Mouse (Mus musculus): Measurements from ENCODE around the gene Hist1h2bh. TPM values are rescaled to one million over a fixed set of nuclear protein-coding genes. Genes with fewer than 3 reads are reported as not detected.
"Not testable (repeated sequence)": the region's sequence is repeated elsewhere in the genome, so short reads cannot be mapped to it uniquely, and the experiment has no call there.

The Hist1h2bh gene
- polyA plus RNA-seq, 1 experiment from 2014 or later, result 0.94 TPM

DNA sequence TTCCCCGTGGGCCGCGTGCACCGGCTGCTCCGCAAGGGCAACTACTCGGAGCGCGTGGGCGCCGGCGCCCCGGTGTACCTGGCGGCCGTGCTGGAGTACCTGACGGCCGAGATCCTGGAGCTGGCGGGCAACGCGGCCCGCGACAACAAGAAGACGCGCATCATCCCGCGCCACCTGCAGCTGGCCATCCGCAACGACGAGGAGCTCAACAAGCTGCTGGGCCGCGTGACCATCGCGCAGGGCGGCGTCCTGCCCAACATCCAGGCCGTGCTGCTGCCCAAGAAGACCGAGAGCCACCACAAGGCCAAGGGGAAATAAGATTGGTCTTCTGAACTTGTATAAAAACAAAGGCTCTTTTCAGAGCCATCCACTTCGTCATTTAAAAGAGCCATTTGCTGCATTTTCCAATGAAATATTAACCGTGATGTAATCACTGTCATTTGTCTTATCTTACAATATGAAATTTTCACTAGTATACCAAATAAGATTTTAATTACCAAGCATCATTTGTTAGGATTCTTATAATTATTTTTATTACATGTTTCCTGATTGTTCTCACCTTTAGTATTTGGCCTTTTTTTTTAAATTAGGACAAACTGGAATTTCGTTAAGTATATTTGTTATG, 31.5 kb upstream of the Hist1h2bh start:
- H3K9ac ChIP-seq (ENCODE audit: low read depth, low read length), result peak overlapping the region; percentile 60
- H3K9me3 ChIP-seq (ENCODE audit: control insufficient read depth, low read length); ATAC-seq; H3K27me3 ChIP-seq (replicated peaks; ENCODE audit: control insufficient read depth, insufficient read depth, low read length); H3K36me3 ChIP-seq (ENCODE audit: control insufficient read depth, insufficient read depth, low read length): not testable (repeated sequence)
- peak overlapping the region; percentile 93 for H3K27ac ChIP-seq (ENCODE audit: low read length)
- peaks cover 12% of the 10 kb centered on the region; the same call in 1 of the 2 replicates for H3K4me1 ChIP-seq (ENCODE audit: control insufficient read depth, insufficient read depth, low read length)
- 3% methylated on average over 7 of the region's 39 CpGs for WGBS
- peak overlapping the region; percentile 46 for H3K4me2 ChIP-seq (ENCODE audit: low read depth, low read length)
- peak overlapping the region; percentile 36 for H3K4me3 ChIP-seq (ENCODE audit: low read length)

DNA sequence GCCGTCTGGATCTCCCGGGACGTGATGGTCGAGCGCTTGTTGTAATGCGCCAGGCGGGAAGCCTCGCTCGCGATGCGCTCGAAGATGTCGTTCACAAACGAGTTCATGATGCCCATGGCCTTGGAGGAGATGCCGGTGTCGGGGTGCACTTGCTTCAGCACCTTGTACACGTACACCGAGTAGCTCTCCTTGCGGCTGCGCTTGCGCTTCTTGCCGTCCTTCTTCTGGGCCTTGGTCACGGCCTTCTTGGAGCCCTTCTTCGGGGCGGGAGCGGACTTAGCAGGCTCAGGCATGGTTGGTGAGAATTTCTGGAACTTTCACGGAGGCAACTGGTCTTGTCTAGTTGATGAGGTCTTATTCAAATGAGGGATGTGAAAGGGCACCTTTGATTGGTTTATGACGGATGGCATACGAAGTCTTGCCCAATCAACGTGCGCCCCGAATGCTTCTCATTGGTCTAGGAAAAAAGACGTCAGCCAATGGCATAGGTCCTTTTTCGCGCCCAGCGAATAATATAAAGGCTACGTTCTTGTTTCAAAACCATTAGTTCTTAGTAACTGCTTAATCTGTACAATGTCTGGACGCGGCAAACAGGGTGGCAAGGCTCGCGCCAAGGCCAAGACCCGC, 30.8 kb upstream of the Hist1h2bh start, which contains the start of the genes Hist1h2bf and Hist1h2ad:
Hist1h2bf (minus strand) TSS at position 299 of the 627 bp plus-strand sequence.
Hist1h2ad (plus strand) TSS at position 484 of the 627 bp plus-strand sequence.
- H3K4me3 ChIP-seq (ENCODE audit: low read length), result peak within 1 kb of the TSS; percentile 51
- WGBS, result under 1% methylated on average over 32 of the region's 42 CpGs
- H3K27me3 ChIP-seq (replicated peaks; ENCODE audit: control insufficient read depth, insufficient read depth, low read length); H3K36me3 ChIP-seq (ENCODE audit: control insufficient read depth, insufficient read depth, low read length); H3K9me3 ChIP-seq (ENCODE audit: control insufficient read depth, low read length): not testable (repeated sequence)
- peaks cover 12% of the 10 kb centered on the region; the same call in 1 of the 2 replicates for H3K4me1 ChIP-seq (ENCODE audit: control insufficient read depth, insufficient read depth, low read length)
- peak; percentile 87 for ATAC-seq
- peak within 1 kb of the TSS; percentile 68 for H3K4me2 ChIP-seq (ENCODE audit: low read depth, low read length)
- H3K27ac ChIP-seq (ENCODE audit: low read length), result peak within 1 kb of the TSS; percentile 93
- H3K9ac ChIP-seq (ENCODE audit: low read depth, low read length), result peak within 1 kb of the TSS; percentile 70

DNA sequence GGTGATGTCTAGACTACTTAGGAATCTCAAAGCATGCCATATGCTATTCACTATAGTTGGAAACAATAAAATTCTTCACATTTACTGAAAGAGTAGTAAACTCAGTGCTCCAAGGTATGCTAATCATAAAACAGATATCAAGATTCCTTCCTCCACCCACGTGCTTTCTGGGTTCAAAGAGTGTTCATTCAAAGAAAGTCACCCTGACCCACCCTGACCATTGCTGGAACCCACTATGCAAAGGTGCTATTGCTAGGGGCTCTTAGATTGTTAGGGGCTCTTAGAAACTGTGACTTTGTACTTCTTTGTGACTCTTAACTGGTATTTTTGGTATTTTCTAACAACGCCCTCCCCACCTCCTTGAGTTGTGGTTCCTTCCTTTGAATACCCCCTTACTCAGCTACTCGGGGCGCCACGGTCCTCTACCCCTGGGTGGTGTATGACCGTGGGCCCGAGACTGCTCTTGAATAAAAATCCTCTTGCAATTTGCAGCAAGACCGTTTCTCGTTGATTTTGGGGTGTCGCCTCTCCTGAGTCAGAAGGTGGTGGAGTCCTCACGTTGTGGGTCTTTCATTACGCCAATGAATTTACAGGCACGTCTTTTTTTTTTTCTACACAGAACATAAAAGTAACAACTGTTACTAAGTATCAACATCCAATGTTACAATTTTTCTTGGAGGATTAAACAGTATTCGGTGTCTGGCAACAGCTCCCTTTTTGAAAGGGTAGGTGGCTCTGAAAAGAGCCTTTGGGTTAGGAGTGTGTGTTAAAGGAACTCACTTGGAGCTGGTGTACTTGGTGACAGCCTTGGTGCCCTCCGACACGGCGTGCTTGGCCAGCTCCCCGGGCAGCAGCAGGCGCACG, 30.1 kb upstream of the Hist1h2bh start:
- H3K9me3 ChIP-seq (ENCODE audit: control insufficient read depth, low read length); H3K27me3 ChIP-seq (replicated peaks; ENCODE audit: control insufficient read depth, insufficient read depth, low read length); H3K36me3 ChIP-seq (ENCODE audit: control insufficient read depth, insufficient read depth, low read length); ATAC-seq: not testable (repeated sequence)
- peak overlapping the region; percentile 70 for H3K9ac ChIP-seq (ENCODE audit: low read depth, low read length)
- H3K4me1 ChIP-seq (ENCODE audit: control insufficient read depth, insufficient read depth, low read length), result peaks cover 12% of the 10 kb centered on the region; the same call in 1 of the 2 replicates
- WGBS, result 9% methylated on average over 17 of the region's 20 CpGs
- H3K4me3 ChIP-seq (ENCODE audit: low read length), result peak overlapping the region; percentile 51
- H3K4me2 ChIP-seq (ENCODE audit: low read depth, low read length), result peak overlapping the region; percentile 68
- peak overlapping the region; percentile 93 for H3K27ac ChIP-seq (ENCODE audit: low read length)

DNA sequence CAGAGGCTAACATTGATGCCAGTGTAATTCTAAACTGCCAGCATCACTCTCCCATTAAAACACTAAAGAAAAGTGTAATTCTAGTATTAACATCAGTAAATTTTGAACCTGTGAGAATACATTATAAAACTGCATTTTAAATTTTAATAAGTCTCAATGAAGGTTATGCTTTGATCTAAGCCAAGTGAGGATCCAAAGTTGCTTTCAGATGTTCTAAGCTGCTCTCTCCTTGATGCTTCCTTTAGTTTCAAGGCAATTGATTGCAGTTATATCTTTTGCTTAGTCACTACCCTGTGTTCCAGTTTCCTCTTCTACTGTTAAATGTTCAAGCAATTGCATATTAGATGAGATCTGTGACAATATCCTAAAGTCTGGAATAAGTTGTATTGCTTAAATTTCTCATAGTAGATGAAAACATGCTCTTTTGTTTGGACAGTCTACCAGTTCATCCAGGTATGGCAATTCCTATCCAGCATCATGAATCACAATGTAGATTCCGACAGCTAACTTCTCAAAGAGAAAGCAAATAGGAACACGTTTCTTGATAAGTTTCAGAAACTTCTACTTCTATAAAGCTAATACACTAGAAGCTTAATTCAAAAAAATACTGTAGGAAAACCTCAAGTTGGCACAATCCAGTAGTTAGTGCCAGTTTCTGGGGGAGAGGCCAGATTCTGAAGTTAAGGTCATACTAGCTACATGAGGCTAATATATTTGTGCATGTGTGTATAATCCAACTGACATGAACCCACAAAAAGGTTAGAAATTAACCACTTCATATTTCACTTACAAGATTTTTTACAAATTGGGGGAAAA, 29.2 kb upstream of the Hist1h2bh start:
- H3K36me3 ChIP-seq (ENCODE audit: control insufficient read depth, insufficient read depth, low read length), result no peaks in the 10 kb centered on the region
- H3K9me3 ChIP-seq (ENCODE audit: control insufficient read depth, low read length), result no peaks in the 10 kb centered on the region
- WGBS, result 20% methylated on average over 2 of the region's 2 CpGs
- H3K27me3 ChIP-seq (replicated peaks; ENCODE audit: control insufficient read depth, insufficient read depth, low read length), result no peaks in the 10 kb centered on the region
- H3K9ac ChIP-seq (ENCODE audit: low read depth, low read length), result peak overlapping the region; percentile 72; the same call in 1 of the 2 replicates
- peak overlapping the region; percentile 51 for H3K4me3 ChIP-seq (ENCODE audit: low read length)
- no peak for ATAC-seq
- H3K4me2 ChIP-seq (ENCODE audit: low read depth, low read length), result peak overlapping the region; percentile 68
- H3K4me1 ChIP-seq (ENCODE audit: control insufficient read depth, insufficient read depth, low read length), result peaks cover 12% of the 10 kb centered on the region; the same call in 1 of the 2 replicates
- H3K27ac ChIP-seq (ENCODE audit: low read length), result peak overlapping the region; percentile 89

DNA sequence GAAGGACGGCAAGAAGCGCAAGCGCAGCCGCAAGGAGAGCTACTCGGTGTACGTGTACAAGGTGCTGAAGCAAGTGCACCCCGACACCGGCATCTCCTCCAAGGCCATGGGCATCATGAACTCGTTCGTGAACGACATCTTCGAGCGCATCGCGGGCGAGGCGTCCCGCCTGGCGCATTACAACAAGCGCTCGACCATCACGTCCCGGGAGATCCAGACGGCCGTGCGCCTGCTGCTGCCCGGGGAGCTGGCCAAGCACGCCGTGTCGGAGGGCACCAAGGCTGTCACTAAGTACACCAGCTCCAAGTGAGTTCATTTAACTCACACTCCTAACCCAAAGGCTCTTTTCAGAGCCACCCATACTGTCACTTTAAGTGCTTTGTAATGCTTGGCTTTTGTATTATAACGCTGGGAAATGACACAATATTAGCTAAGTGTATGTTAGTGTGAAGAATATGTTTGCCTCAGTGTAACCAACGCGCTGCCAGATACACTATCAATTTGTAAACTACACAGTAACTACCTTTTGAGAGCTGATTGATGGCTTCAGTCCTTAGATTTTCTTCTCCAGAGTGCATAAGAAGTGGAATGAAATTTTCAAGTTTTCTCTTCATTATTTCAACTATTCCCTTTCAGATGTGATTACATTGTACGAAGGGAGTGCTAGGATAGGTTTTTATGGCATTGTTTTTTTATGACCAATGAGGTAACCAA, 28.5 kb upstream of the Hist1h2bh start:
- not testable (repeated sequence) for H3K27me3 ChIP-seq (replicated peaks; ENCODE audit: control insufficient read depth, insufficient read depth, low read length); H3K4me1 ChIP-seq (ENCODE audit: control insufficient read depth, insufficient read depth, low read length); H3K9me3 ChIP-seq (ENCODE audit: control insufficient read depth, low read length); H3K36me3 ChIP-seq (ENCODE audit: control insufficient read depth, insufficient read depth, low read length); ATAC-seq
- H3K4me3 ChIP-seq (ENCODE audit: low read length), result peak overlapping the region; percentile 51
- peak overlapping the region; percentile 72 for H3K9ac ChIP-seq (ENCODE audit: low read depth, low read length)
- under 1% methylated on average over 11 of the region's 34 CpGs for WGBS
- H3K4me2 ChIP-seq (ENCODE audit: low read depth, low read length), result peak overlapping the region; percentile 68
- H3K27ac ChIP-seq (ENCODE audit: low read length), result peak overlapping the region; percentile 92

DNA sequence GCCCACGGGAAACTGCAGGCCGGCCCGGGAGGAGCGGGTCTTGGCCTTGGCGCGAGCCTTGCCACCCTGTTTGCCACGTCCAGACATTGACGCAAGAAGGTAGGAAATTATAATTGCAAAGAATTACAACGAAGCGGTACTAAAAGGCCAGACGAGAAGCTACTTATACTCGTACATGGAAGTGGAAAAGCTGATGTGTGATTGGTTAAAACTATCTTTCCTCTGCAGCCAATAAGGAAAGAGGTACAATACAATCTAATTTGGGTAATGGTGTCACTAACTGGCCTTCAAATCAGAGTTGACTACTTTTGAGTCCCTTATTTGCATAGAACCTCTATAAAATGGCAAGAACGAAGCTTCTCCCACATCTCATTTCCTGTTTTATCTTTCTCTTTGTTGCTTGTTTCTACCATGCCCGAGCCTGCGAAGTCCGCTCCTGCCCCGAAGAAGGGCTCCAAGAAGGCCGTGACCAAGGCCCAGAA, 27.9 kb upstream of the Hist1h2bh start, which contains the start of the genes Hist1h2ae and Hist1h2bg:
Hist1h2ae (minus strand) TSS at position 199 of the 482 bp plus-strand sequence.
Hist1h2bg (plus strand) TSS at position 375 of the 482 bp plus-strand sequence.
- WGBS, result under 1% methylated on average over 18 of the region's 18 CpGs
- peak; percentile 88 for ATAC-seq
- peak within 1 kb of the TSS; percentile 72 for H3K9ac ChIP-seq (ENCODE audit: low read depth, low read length)

DNA sequence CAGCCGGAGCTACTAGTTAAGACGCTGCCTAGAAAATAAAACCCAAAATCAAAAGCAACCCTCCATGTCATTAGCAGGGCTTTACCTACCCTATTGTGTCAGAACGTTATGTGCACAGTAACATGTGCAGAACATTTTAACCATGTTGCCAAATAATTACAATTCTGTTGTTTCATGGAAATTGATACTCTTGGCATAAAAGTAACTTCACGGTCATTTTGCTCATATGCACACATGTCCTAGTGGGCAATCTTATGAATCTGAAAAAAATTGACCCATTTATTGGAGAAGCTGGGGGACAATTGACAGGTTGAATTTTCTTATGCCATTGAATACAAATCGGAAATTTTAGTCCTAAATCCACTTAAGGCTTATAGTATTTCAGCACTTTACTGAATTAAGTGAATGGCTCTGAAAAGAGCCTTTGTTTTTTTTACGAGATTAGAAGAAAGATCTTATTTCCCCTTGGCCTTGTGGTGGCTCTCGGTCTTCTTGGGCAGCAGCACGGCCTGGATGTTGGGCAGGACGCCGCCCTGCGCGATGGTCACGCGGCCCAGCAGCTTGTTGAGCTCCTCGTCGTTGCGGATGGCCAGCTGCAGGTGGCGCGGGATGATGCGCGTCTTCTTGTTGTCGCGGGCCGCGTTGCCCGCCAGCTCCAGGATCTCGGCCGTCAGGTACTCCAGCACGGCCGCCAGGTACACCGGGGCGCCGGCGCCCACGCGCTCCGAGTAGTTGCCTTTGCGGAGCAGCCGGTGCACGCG, 27.2 kb upstream of the Hist1h2bh start:
- not testable (repeated sequence) for H3K9me3 ChIP-seq (ENCODE audit: control insufficient read depth, low read length); ATAC-seq; H3K36me3 ChIP-seq (ENCODE audit: control insufficient read depth, insufficient read depth, low read length); H3K4me1 ChIP-seq (ENCODE audit: control insufficient read depth, insufficient read depth, low read length); H3K27me3 ChIP-seq (replicated peaks; ENCODE audit: control insufficient read depth, insufficient read depth, low read length)
- WGBS, result 2% methylated on average over 25 of the region's 41 CpGs
- peak overlapping the region; percentile 64 for H3K9ac ChIP-seq (ENCODE audit: low read depth, low read length)
- peak overlapping the region; percentile 56 for H3K4me2 ChIP-seq (ENCODE audit: low read depth, low read length)
- H3K27ac ChIP-seq (ENCODE audit: low read length), result peak overlapping the region; percentile 96
- H3K4me3 ChIP-seq (ENCODE audit: low read length), result peak overlapping the region; percentile 43

More for the DNA sequence above, 27.9 kb upstream of the Hist1h2bh start, which contains the start of the genes Hist1h2ae and Hist1h2bg:
- 0 out of 2 replicates have a peak, but pooled peaks cover 4% of the 10 kb centered on the region for H3K4me1 ChIP-seq (ENCODE audit: control insufficient read depth, insufficient read depth, low read length)
- no peaks in the 10 kb centered on the region for H3K36me3 ChIP-seq (ENCODE audit: control insufficient read depth, insufficient read depth, low read length)
- no peaks in the 10 kb centered on the region for H3K9me3 ChIP-seq (ENCODE audit: control insufficient read depth, low read length)
- H3K4me3 ChIP-seq (ENCODE audit: low read length), result peak within 1 kb of the TSS; percentile 51
- no peaks in the 10 kb centered on the region for H3K27me3 ChIP-seq (replicated peaks; ENCODE audit: control insufficient read depth, insufficient read depth, low read length)
- peak within 1 kb of the TSS; percentile 68 for H3K4me2 ChIP-seq (ENCODE audit: low read depth, low read length)
- peak within 1 kb of the TSS; percentile 96 for H3K27ac ChIP-seq (ENCODE audit: low read length)

Data from intestine, embryonic 16.5 days (tissue).